18 mouse cellular contexts compared by ENCODE assay signal in genomic region chr8:34476146-34476820, GRCm38 (mm10).
"Had no signal": no experiment of that assay in that cellular context is flagged by ENCODE, and none has a peak within 500 bp of the region (broad histone marks: within the 10 kb centered on the region; RNA-seq: fewer than 3 reads in every experiment).

No protein-coding gene starts in this region.

- H3K27me3 ChIP-seq: midbrain, embryonic 12.5 days; neural tube, embryonic 13.5 days; neural tube, embryonic 15.5 days had no signal

- H3K27ac ChIP-seq: midbrain, embryonic 10.5 days; midbrain, embryonic 12.5 days; neural tube, embryonic 13.5 days; neural tube, embryonic 15.5 days had no signal

- H3K36me3 ChIP-seq: midbrain, embryonic 10.5 days; midbrain, embryonic 12.5 days; neural tube, embryonic 13.5 days; neural tube, embryonic 15.5 days had no signal

- H3K9me3 ChIP-seq: midbrain, embryonic 10.5 days; midbrain, embryonic 12.5 days; neural tube, embryonic 13.5 days; neural tube, embryonic 15.5 days had no signal

- DNase-seq: lung, adult 18-20 months; lung, embryonic 14.5 days; lung, postnatal 10 days; lung, postnatal 4 days; midbrain, embryonic 14.5 days; retina, postnatal 1 day; right cerebral cortex, adult 18-20 months; right cerebral cortex, postnatal 25 days; right cerebral cortex, postnatal 4 days; spleen, adult 18-20 months; thymus, adult 18-20 months; thymus, postnatal 14 days; thymus, postnatal 36 days had no signal

- H3K4me3 ChIP-seq: midbrain, embryonic 10.5 days; midbrain, embryonic 12.5 days; myocyte; neural tube, embryonic 13.5 days; neural tube, embryonic 15.5 days had no signal
